Mouse (Mus musculus) heart, adult 11 months (tissue): ENCODE data around the gene Josd1.

Experiments used
- DNase-seq: peaks from one replicate; pipeline ENCODE4 v3.0.0; 2022

The Josd1 gene

GRCm38 (mm10) chr15:79687646-79688267 lies at the start of gene Josd1:
Gene Josd1 (minus strand): TSS chr15:79687919.
- DNase-seq, result peak; percentile 100

GRCm38 (mm10) chr15:79734311-79734710 lies 46.6 kb upstream of the Josd1 start:
- DNase-seq, result peak; percentile 93

- DNase-seq, result no peak
These were observed 45.9 kb upstream of the Josd1 start for GRCm38 (mm10) chr15:79733640-79734039.

GRCm38 (mm10) chr15:79733192-79733591 lies 45.5 kb upstream of the Josd1 start:
- DNase-seq, result no peak

GRCm38 (mm10) chr15:79731554-79731953 lies 43.8 kb upstream of the Josd1 start:
- DNase-seq, result no peak

GRCm38 (mm10) chr15:79728731-79729388 lies 41.1 kb upstream of the Josd1 start:
- DNase-seq, result no peak

GRCm38 (mm10) chr15:79728311-79728710 lies 40.6 kb upstream of the Josd1 start:
- no peak for DNase-seq

GRCm38 (mm10) chr15:79727840-79728239 lies 40.1 kb upstream of the Josd1 start:
- no peak for DNase-seq

GRCm38 (mm10) chr15:79725190-79725789 lies 37.6 kb upstream of the Josd1 start:
- DNase-seq, result peak; percentile 91

GRCm38 (mm10) chr15:79723439-79723838 lies 35.7 kb upstream of the Josd1 start:
- DNase-seq, result peak; percentile 94

GRCm38 (mm10) chr15:79720796-79721195 lies 33.1 kb upstream of the Josd1 start:
- DNase-seq, result no peak

- no peak for DNase-seq
These were observed 32.5 kb upstream of the Josd1 start for GRCm38 (mm10) chr15:79720267-79720666.

GRCm38 (mm10) chr15:79716710-79717109 lies 29.0 kb upstream of the Josd1 start:
- DNase-seq, result no peak

GRCm38 (mm10) chr15:79715646-79716045 lies 27.9 kb upstream of the Josd1 start:
- DNase-seq, result no peak

GRCm38 (mm10) chr15:79708229-79708822 lies 20.6 kb upstream of the Josd1 start:
- no peak for DNase-seq

GRCm38 (mm10) chr15:79706603-79707214 lies 19.0 kb upstream of the Josd1 start:
- no peak for DNase-seq

- no peak for DNase-seq
These were observed 10.0 kb upstream of the Josd1 start for GRCm38 (mm10) chr15:79697558-79698187.

- DNase-seq, result no peak
These were observed 9.3 kb upstream of the Josd1 start for GRCm38 (mm10) chr15:79697011-79697410.

GRCm38 (mm10) chr15:79696508-79696907 lies 8.8 kb upstream of the Josd1 start:
- DNase-seq, result no peak

- no peak for DNase-seq
These were observed 7.8 kb upstream of the Josd1 start for GRCm38 (mm10) chr15:79695516-79695915.

- no peak for DNase-seq
These were observed 6.8 kb upstream of the Josd1 start for GRCm38 (mm10) chr15:79694512-79694911.

- no peak for DNase-seq
These were observed 6.0 kb upstream of the Josd1 start for GRCm38 (mm10) chr15:79693740-79694139.

- DNase-seq, result no peak
These were observed 4.6 kb upstream of the Josd1 start for GRCm38 (mm10) chr15:79692334-79692733.
